Mouse (Mus musculus): ENCODE results near the gene Pla2g3.

- TF ChIP-seq CTCF (IDR thresholded peaks at IDR 0.05; ENCODE audit: insufficient read depth, low read length) = no peak
- TF ChIP-seq POLR2A (IDR thresholded peaks at IDR 0.05; ENCODE audit: borderline replicate concordance, extremely low read depth, low read depth, low read length) = no peak
Measured at GRCm38 (mm10) chr11:3462846-3463245, 25.2 kb upstream of the Pla2g3 start.

Data from lung, adult 2 months (tissue).